Mouse (Mus musculus) left cerebral cortex, postnatal 14 days (tissue): Measurements from ENCODE around the gene Il13. TPM values are rescaled to one million over a fixed set of nuclear protein-coding genes. Genes with fewer than 3 reads are reported as not detected.

Source experiments
- DNase-seq, 2 experiments: peaks; one replicate each; pipeline ENCODE4 v3.0.0; 2021 to 2022; ENCODE audit warnings: low spot score in 2 of 2, mixed read lengths in 1 of 2
- intact Hi-C: fragments of 180-260 bp; cut with DNase I; formaldehyde crosslinking; loops from one replicate; pipeline ENCODE4 v1.15.1; 2025
- total RNA-seq, 2 experiments: library from RNA; stranded (reverse); gene quantifications; 2 replicates each; pipeline ENCODE4 v1.2.3; 2021

The Il13 gene
- total RNA-seq, 2 experiments from 2014 or later = not detected

DNA sequence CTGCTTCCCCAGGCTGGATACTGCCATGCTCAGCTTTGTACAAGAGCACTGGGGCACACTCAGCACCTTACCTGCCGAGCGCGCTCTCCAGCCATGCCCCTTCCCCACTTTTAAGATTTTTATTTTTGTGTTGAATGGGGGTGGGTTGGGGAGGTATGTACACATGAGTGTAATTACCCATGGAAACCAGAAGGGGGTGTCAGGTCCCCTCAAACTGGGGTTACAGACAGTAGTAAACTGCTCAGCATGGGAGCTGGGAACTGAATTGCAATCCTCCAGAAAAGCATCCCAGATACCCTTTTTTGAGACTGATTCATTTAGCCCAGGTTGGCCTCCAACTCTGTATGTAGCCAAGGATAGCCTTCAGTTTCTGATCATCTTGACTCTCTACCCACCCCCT lies 29.5 kb downstream of the Il13 start:
- intact Hi-C loops = no loop called here
- DNase-seq = no peak

GRCm38 (mm10) chr11:53591116-53591515 lies 43.4 kb downstream of the Il13 start:
- intact Hi-C loops = no loop called here
- no peak for DNase-seq

GRCm38 (mm10) chr11:53590368-53590768 lies 44.1 kb downstream of the Il13 start:
- DNase-seq = peak; percentile 44 to 63
- intact Hi-C loops = no loop called here

DNA sequence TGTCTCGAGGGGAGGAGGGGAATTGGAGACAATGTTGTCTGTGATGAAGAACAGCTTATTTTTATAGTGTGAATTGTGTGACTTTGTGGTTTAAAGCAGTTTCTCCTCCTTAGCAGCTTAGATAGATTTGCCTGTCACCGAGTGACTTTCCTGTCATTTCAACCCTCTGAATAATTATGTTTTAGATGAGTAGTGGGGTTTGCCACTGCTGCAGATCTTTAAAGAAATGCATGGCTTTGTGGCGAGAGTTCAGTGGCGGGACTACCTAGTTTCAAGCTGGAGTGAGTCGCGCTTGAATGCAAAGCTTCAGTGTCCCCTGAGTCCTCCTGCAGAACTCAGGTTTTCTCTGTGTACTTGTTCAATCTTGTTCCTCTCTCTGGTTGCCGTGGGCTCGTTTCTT lies 46.2 kb downstream of the Il13 start:
- intact Hi-C loops = no loop called here
- no peak for DNase-seq

DNA sequence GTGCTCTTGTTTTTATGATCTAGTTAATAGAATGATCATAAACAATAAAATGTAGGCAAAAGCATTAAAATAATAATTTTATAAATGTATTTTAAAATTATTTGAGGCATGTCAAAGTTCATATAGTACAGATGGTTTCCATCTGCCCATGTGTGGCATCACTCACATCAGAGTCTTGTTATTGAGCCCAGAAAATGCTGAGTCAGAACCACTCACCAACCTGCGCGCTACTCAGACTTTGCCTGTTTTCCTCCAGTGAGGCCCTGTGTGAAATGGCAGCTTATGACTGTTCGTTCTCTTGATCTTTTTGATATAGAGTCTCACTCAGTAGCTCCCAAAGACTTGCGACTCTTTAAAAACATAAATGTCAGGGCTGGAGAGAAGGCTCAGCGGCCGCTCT lies 49.0 kb downstream of the Il13 start:
- DNase-seq = no peak
- intact Hi-C loops = no loop called here

- intact Hi-C loops = no loop called here
- peak; percentile 20 to 58 for DNase-seq
Observed at GRCm38 (mm10) chr11:53584849-53585248, 49.7 kb downstream of the Il13 start.

DNA sequence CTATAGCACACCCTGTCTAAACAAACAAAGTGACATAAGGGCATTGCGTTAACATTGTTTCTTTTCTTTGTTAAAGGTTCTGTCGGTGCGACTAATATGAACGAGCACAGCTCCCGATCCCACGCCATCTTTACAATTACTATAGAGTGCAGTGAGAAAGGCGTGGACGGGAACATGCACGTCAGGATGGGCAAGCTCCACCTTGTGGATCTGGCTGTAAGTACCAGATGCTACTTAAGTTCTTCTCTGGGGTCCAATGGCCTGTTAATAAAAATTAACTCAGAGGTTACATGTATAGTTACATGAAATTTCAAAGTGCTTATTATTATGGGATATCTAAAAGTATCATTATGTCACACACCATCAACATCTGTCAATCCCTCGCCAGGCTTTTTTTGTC lies 51.4 kb downstream of the Il13 start:
- DNase-seq = no peak
- intact Hi-C loops = no loop called here

Other genes starting within 250 kb of the Il13 start
- gene Leap2, start 211.5 kb downstream of the Il13 start, total RNA-seq = not detected
- 100 to 1,000 TPM; 556 to 597 TPM for gene Uqcrq, start 203.9 kb downstream of the Il13 start, total RNA-seq
- gene Gdf9, start 203.7 kb downstream of the Il13 start, total RNA-seq = 1 to 10 TPM in 1 of 2 experiments, under 1 TPM in 1; 0.55 to 1.1 TPM
- gene Gm10447, start 177.6 kb downstream of the Il13 start, total RNA-seq = not detected
- 1 to 10 TPM; 3.8 to 4.6 TPM for gene Shroom1, start 177.5 kb downstream of the Il13 start, total RNA-seq
- gene Gm9837, start 164.2 kb downstream of the Il13 start, total RNA-seq = under 1 TPM in 1 of 2 experiments, not detected in 1; 0.51 TPM
- 1 to 10 TPM; 2.2 to 3.6 TPM for gene Gm9945, start 154.5 kb downstream of the Il13 start, total RNA-seq
- 10 to 100 TPM; 71.5 to 74.7 TPM for gene Sowaha, start 154.4 kb downstream of the Il13 start, total RNA-seq
- gene Sept8, start 115.4 kb downstream of the Il13 start, total RNA-seq = 100 to 1,000 TPM; 253 to 267 TPM
- gene Kif3a, start 67.3 kb downstream of the Il13 start, total RNA-seq = 100 to 1,000 TPM; 137 to 147 TPM
- gene Il4, start 16.0 kb downstream of the Il13 start, total RNA-seq = not detected
- 1 to 10 TPM; 8.2 to 9.0 TPM for gene Rad50, start 72.6 kb upstream of the Il13 start, total RNA-seq
- not detected for gene Il5, start 86.1 kb upstream of the Il13 start, total RNA-seq
- 1 to 10 TPM; 4.5 to 5.5 TPM for gene Irf1, start 135.3 kb upstream of the Il13 start, total RNA-seq
- under 1 TPM in 1 of 2 experiments, not detected in 1; 0.51 TPM for gene Gm17334, start 138.5 kb upstream of the Il13 start, total RNA-seq
- 1 to 10 TPM; 2.0 to 3.1 TPM for gene Gm12216, start 224.6 kb upstream of the Il13 start, total RNA-seq